Mouse (Mus musculus): ENCODE measurements around the gene Gm2115. TPM values are rescaled to one million over a fixed set of nuclear protein-coding genes. Genes with fewer than 3 reads are reported as not detected.

Gene Gm2115
- polyA plus RNA-seq, 1 experiment: 0.56 TPM

- 51% methylated on average over 1 of the region's 1 CpGs for WGBS
These were observed 6.3 kb upstream of the Gm2115 start for GRCm38 (mm10) chr7:84522426-84522825.

GRCm38 (mm10) chr7:84526171-84526570 lies 2.6 kb upstream of the Gm2115 start:
- Histone ChIP-seq H3K27ac (ENCODE audit: insufficient read depth, low read depth, low read length) (no peak overlapping the region), H3K27me3 (ENCODE audit: control insufficient read depth, insufficient read depth, low read length) (no peaks in the 10 kb centered on the region; the same call in 1 of the 2 replicates), H3K4me1 (ENCODE audit: control insufficient read depth, insufficient read depth, insufficient read length, low read length) (peaks cover 9% of the 10 kb centered on the region; the same call in 1 of the 2 replicates), H3K36me3 (ENCODE audit: control insufficient read depth, insufficient read depth, low read length) (no peaks in the 10 kb centered on the region), H3K4me3 (ENCODE audit: low read depth, low read length) (no peak overlapping the region)
- TF ChIP-seq CTCF (IDR thresholded peaks at IDR 0.05; ENCODE audit: extremely low read depth, insufficient read length, insufficient replicate concordance, low read depth, low read length) (no peak), POLR2A (IDR thresholded peaks at IDR 0.05; ENCODE audit: low read depth, low read length) (no peak)
- 39% methylated on average over 1 of the region's 1 CpGs for WGBS

More at GRCm38 (mm10) chr7:84522426-84522825, 6.3 kb upstream of the Gm2115 start:
- TF ChIP-seq CTCF (IDR thresholded peaks at IDR 0.05; ENCODE audit: extremely low read depth, insufficient read length, insufficient replicate concordance, low read depth, low read length) (no peak), POLR2A (IDR thresholded peaks at IDR 0.05; ENCODE audit: low read depth, low read length) (no peak)
- H3K4me1 ChIP-seq (ENCODE audit: control insufficient read depth, insufficient read depth, insufficient read length, low read length): peaks cover 3% of the 10 kb centered on the region; the same call in 1 of the 2 replicates
- no peak overlapping the region for H3K27ac ChIP-seq (ENCODE audit: insufficient read depth, low read depth, low read length)
- H3K4me3 ChIP-seq (ENCODE audit: low read depth, low read length): no peak overlapping the region
- H3K27me3 ChIP-seq (ENCODE audit: control insufficient read depth, insufficient read depth, low read length): no peaks in the 10 kb centered on the region
- no peaks in the 10 kb centered on the region for H3K36me3 ChIP-seq (ENCODE audit: control insufficient read depth, insufficient read depth, low read length)

GRCm38 (mm10) chr7:84532795-84533194 lies 4.0 kb downstream of the Gm2115 start:
- no peak overlapping the region for H3K4me3 ChIP-seq (ENCODE audit: low read depth, low read length)
- no peak for TF ChIP-seq CTCF (IDR thresholded peaks at IDR 0.05; ENCODE audit: extremely low read depth, insufficient read length, insufficient replicate concordance, low read depth, low read length)
- no peak for TF ChIP-seq POLR2A (IDR thresholded peaks at IDR 0.05; ENCODE audit: low read depth, low read length)
- H3K4me1 ChIP-seq (ENCODE audit: control insufficient read depth, insufficient read depth, insufficient read length, low read length): peaks cover 9% of the 10 kb centered on the region
- H3K27ac ChIP-seq (ENCODE audit: insufficient read depth, low read depth, low read length): no peak overlapping the region
- no peaks in the 10 kb centered on the region for H3K36me3 ChIP-seq (ENCODE audit: control insufficient read depth, insufficient read depth, low read length)
- H3K27me3 ChIP-seq (ENCODE audit: control insufficient read depth, insufficient read depth, low read length): no peaks in the 10 kb centered on the region; the same call in 1 of the 2 replicates
- 15% methylated on average over 1 of the region's 1 CpGs for WGBS

- Histone ChIP-seq H3K27ac (ENCODE audit: insufficient read depth, low read depth, low read length) (no peak overlapping the region), H3K4me3 (ENCODE audit: low read depth, low read length) (no peak overlapping the region), H3K4me1 (ENCODE audit: control insufficient read depth, insufficient read depth, insufficient read length, low read length) (peaks cover 3% of the 10 kb centered on the region; the same call in 1 of the 2 replicates), H3K36me3 (ENCODE audit: control insufficient read depth, insufficient read depth, low read length) (no peaks in the 10 kb centered on the region), H3K27me3 (ENCODE audit: control insufficient read depth, insufficient read depth, low read length) (no peaks in the 10 kb centered on the region)
- TF ChIP-seq CTCF (IDR thresholded peaks at IDR 0.05; ENCODE audit: extremely low read depth, insufficient read length, insufficient replicate concordance, low read depth, low read length) (no peak), POLR2A (IDR thresholded peaks at IDR 0.05; ENCODE audit: low read depth, low read length) (no peak)
- 84% methylated on average over 3 of the region's 3 CpGs for WGBS
These were observed 5.9 kb downstream of the Gm2115 start for GRCm38 (mm10) chr7:84534632-84535031.

GRCm38 (mm10) chr7:84544946-84545345 lies 16.2 kb downstream of the Gm2115 start:
- Histone ChIP-seq H3K27ac (ENCODE audit: insufficient read depth, low read depth, low read length) (no peak overlapping the region), H3K36me3 (ENCODE audit: control insufficient read depth, insufficient read depth, low read length) (no peaks in the 10 kb centered on the region), H3K4me3 (ENCODE audit: low read depth, low read length) (no peak overlapping the region), H3K4me1 (ENCODE audit: control insufficient read depth, insufficient read depth, insufficient read length, low read length) (no peaks in the 10 kb centered on the region), H3K27me3 (ENCODE audit: control insufficient read depth, insufficient read depth, low read length) (no peaks in the 10 kb centered on the region)
- no peak for TF ChIP-seq POLR2A (IDR thresholded peaks at IDR 0.05; ENCODE audit: low read depth, low read length)
- no peak for TF ChIP-seq CTCF (IDR thresholded peaks at IDR 0.05; ENCODE audit: extremely low read depth, insufficient read length, insufficient replicate concordance, low read depth, low read length)
- WGBS: 75% methylated on average over 4 of the region's 4 CpGs

GRCm38 (mm10) chr7:84546667-84547066 lies 17.9 kb downstream of the Gm2115 start:
- H3K27ac ChIP-seq (ENCODE audit: insufficient read depth, low read depth, low read length): no peak overlapping the region
- H3K36me3 ChIP-seq (ENCODE audit: control insufficient read depth, insufficient read depth, low read length): no peaks in the 10 kb centered on the region
- 62% methylated on average over 4 of the region's 4 CpGs for WGBS
- H3K4me3 ChIP-seq (ENCODE audit: low read depth, low read length): no peak overlapping the region
- TF ChIP-seq POLR2A (IDR thresholded peaks at IDR 0.05; ENCODE audit: low read depth, low read length) (no peak), CTCF (IDR thresholded peaks at IDR 0.05; ENCODE audit: extremely low read depth, insufficient read length, insufficient replicate concordance, low read depth, low read length) (no peak)
- no peaks in the 10 kb centered on the region for H3K27me3 ChIP-seq (ENCODE audit: control insufficient read depth, insufficient read depth, low read length)
- H3K4me1 ChIP-seq (ENCODE audit: control insufficient read depth, insufficient read depth, insufficient read length, low read length): no peaks in the 10 kb centered on the region

GRCm38 (mm10) chr7:84551472-84551871 lies 22.7 kb downstream of the Gm2115 start:
- H3K4me1 ChIP-seq (ENCODE audit: control insufficient read depth, insufficient read depth, insufficient read length, low read length): no peaks in the 10 kb centered on the region
- no peak overlapping the region for H3K4me3 ChIP-seq (ENCODE audit: low read depth, low read length)
- H3K27me3 ChIP-seq (ENCODE audit: control insufficient read depth, insufficient read depth, low read length): no peaks in the 10 kb centered on the region
- 79% methylated on average over 2 of the region's 2 CpGs for WGBS
- no peak overlapping the region for H3K27ac ChIP-seq (ENCODE audit: insufficient read depth, low read depth, low read length)
- TF ChIP-seq CTCF (IDR thresholded peaks at IDR 0.05; ENCODE audit: extremely low read depth, insufficient read length, insufficient replicate concordance, low read depth, low read length) (no peak), POLR2A (IDR thresholded peaks at IDR 0.05; ENCODE audit: low read depth, low read length) (no peak)
- H3K36me3 ChIP-seq (ENCODE audit: control insufficient read depth, insufficient read depth, low read length): no peaks in the 10 kb centered on the region

Measured in small intestine, adult 2 months (tissue).